Mouse (Mus musculus): ENCODE results near the gene B4galnt4. TPM values are rescaled to one million over a fixed set of nuclear protein-coding genes. Genes with fewer than 3 reads are reported as not detected.

The B4galnt4 gene
- total and polyA plus RNA-seq, 2 experiments from 2014 or later = 47.4 to 163 TPM

GRCm38 (mm10) chr7:141099911-141100691, 39.2 kb downstream of the B4galnt4 start, which contains the start of gene Sigirr:
Gene Sigirr, minus strand, starts transcription at chr7:141100572.
- Histone ChIP-seq H3K27ac (ENCODE audit: low read depth, low read length) (no peak within 1 kb of the TSS), H3K4me2 (ENCODE audit: low read depth) (peak within 1 kb of the TSS; percentile 73), H3K27me3 (ENCODE audit: insufficient read depth, low read length) (peaks cover 17% of the 10 kb centered on the region; the same call in 1 of the 2 replicates), H3K9me3 (ENCODE audit: low read length) (no peaks in the 10 kb centered on the region), H3K4me3 (ENCODE audit: low read depth, low read length) (peak within 1 kb of the TSS; percentile 41), H3K9ac (peak within 1 kb of the TSS; percentile 41), H3K36me3 (ENCODE audit: insufficient read depth) (no peaks in the 10 kb centered on the region), H3K4me1 (ENCODE audit: insufficient read depth) (no peaks in the 10 kb centered on the region)
- ATAC-seq (peak; percentile 88), DNase-seq (peak; percentile 62)
- TF ChIP-seq CTCF (IDR thresholded peaks at IDR 0.05; ENCODE audit: low read depth) = no peak
- WGBS = 2% methylated on average over 56 of the region's 56 CpGs

- TF ChIP-seq CTCF (IDR thresholded peaks at IDR 0.05; ENCODE audit: low read depth) = no peak
- ATAC-seq = no peak
- 77% methylated on average over 3 of the region's 3 CpGs for WGBS
- H3K36me3 ChIP-seq (ENCODE audit: insufficient read depth) = no peaks in the 10 kb centered on the region
- H3K4me3 ChIP-seq (ENCODE audit: low read depth, low read length) = no peak overlapping the region
- H3K9me3 ChIP-seq (ENCODE audit: low read length) = no peaks in the 10 kb centered on the region
- peaks cover 15% of the 10 kb centered on the region; the same call in 1 of the 2 replicates for H3K27me3 ChIP-seq (ENCODE audit: insufficient read depth, low read length)
- H3K4me1 ChIP-seq (ENCODE audit: insufficient read depth) = no peaks in the 10 kb centered on the region
- H3K27ac ChIP-seq (ENCODE audit: low read depth, low read length) = no peak overlapping the region
- no peak overlapping the region for H3K9ac ChIP-seq
- H3K4me2 ChIP-seq (ENCODE audit: low read depth) = no peak overlapping the region
- DNase-seq = no peak
Observed at GRCm38 (mm10) chr7:141103161-141103560, 42.3 kb downstream of the B4galnt4 start.

- WGBS = 90% methylated on average over 9 of the region's 9 CpGs
- no peak for ATAC-seq
Observed at GRCm38 (mm10) chr7:141115874-141116273, 55.0 kb downstream of the B4galnt4 start.

DNA sequence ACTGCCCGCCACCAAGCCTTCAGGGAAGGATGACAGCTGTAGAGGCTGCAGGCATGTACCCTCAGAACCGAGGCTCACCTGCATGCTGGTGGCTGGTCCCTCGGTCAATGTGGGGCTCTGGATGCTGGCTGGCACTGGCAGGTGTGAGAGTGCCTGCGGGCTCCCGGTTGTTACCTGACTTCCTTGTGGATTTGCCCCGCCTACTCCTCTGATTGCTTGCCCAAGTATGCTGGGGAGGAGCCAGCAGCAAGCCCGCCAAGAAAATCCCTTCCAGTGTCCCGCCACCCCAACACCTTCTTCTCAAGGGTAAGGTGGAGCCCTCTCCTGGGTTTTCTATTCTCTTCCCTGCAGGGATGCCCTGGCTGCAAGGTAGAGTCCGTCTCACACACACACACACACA, 56.7 kb downstream of the B4galnt4 start, which contains the start of gene Ano9:
Ano9 (minus strand) TSS at position 171 of the 400 bp plus-strand sequence.
- Histone ChIP-seq H3K4me3 (ENCODE audit: low read depth, low read length) (no peak within 1 kb of the TSS), H3K9me3 (ENCODE audit: low read length) (no peaks in the 10 kb centered on the region), H3K4me2 (ENCODE audit: low read depth) (no peak within 1 kb of the TSS), H3K27ac (ENCODE audit: low read depth, low read length) (no peak within 1 kb of the TSS), H3K36me3 (ENCODE audit: insufficient read depth) (no peaks in the 10 kb centered on the region), H3K4me1 (ENCODE audit: insufficient read depth) (no peaks in the 10 kb centered on the region), H3K9ac (no peak within 1 kb of the TSS), H3K27me3 (ENCODE audit: insufficient read depth, low read length) (no peaks in the 10 kb centered on the region)
- 11% methylated on average over 9 of the region's 9 CpGs for WGBS
- ATAC-seq = no peak
- DNase-seq = no peak
- TF ChIP-seq CTCF (IDR thresholded peaks at IDR 0.05; ENCODE audit: low read depth) = no peak

More at GRCm38 (mm10) chr7:141115874-141116273, 55.0 kb downstream of the B4galnt4 start:
- TF ChIP-seq CTCF (IDR thresholded peaks at IDR 0.05; ENCODE audit: low read depth) = no peak
- H3K4me3 ChIP-seq (ENCODE audit: low read depth, low read length) = no peak overlapping the region
- H3K9ac ChIP-seq = no peak overlapping the region
- no peaks in the 10 kb centered on the region for H3K27me3 ChIP-seq (ENCODE audit: insufficient read depth, low read length)
- no peaks in the 10 kb centered on the region for H3K36me3 ChIP-seq (ENCODE audit: insufficient read depth)
- no peaks in the 10 kb centered on the region for H3K9me3 ChIP-seq (ENCODE audit: low read length)
- H3K4me2 ChIP-seq (ENCODE audit: low read depth) = no peak overlapping the region
- no peak for DNase-seq
- no peaks in the 10 kb centered on the region for H3K4me1 ChIP-seq (ENCODE audit: insufficient read depth)
- H3K27ac ChIP-seq (ENCODE audit: low read depth, low read length) = no peak overlapping the region

DNA sequence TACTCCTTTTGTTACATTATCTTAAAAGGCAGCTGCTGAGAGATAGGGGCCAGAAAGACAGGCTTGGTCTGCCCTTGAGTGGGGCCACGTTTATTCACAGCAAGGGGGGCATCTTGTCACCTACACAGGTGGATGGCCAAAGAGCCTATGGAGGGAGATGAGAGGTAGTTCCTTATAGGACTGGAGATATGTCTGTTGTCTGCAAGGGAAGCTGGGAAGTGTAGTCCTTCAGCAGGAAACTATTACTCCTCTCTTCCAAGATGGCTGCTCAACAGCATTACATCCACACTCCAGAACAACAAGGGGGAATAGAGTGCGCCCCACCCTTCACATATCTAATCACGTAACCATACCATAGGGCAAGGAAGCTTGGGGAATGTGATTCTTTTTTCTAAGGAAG, 58.6 kb downstream of the B4galnt4 start:
- Histone ChIP-seq H3K4me3 (ENCODE audit: low read depth, low read length) (no peak overlapping the region), H3K27ac (ENCODE audit: low read depth, low read length) (no peak overlapping the region), H3K9ac (no peak overlapping the region), H3K36me3 (ENCODE audit: insufficient read depth) (no peaks in the 10 kb centered on the region), H3K4me1 (ENCODE audit: insufficient read depth) (no peaks in the 10 kb centered on the region), H3K4me2 (ENCODE audit: low read depth) (no peak overlapping the region), H3K27me3 (ENCODE audit: insufficient read depth, low read length) (no peaks in the 10 kb centered on the region), H3K9me3 (ENCODE audit: low read length) (no peaks in the 10 kb centered on the region)
- TF ChIP-seq CTCF (IDR thresholded peaks at IDR 0.05; ENCODE audit: low read depth) = no peak
- WGBS = 76% methylated on average over 3 of the region's 3 CpGs
- ATAC-seq = no peak
- no peak for DNase-seq

GRCm38 (mm10) chr7:141120605-141121004, 59.7 kb downstream of the B4galnt4 start:
- no peak overlapping the region for H3K27ac ChIP-seq (ENCODE audit: low read depth, low read length)
- no peak overlapping the region for H3K4me2 ChIP-seq (ENCODE audit: low read depth)
- no peak for ATAC-seq
- H3K36me3 ChIP-seq (ENCODE audit: insufficient read depth) = no peaks in the 10 kb centered on the region
- H3K4me3 ChIP-seq (ENCODE audit: low read depth, low read length) = no peak overlapping the region
- H3K4me1 ChIP-seq (ENCODE audit: insufficient read depth) = no peaks in the 10 kb centered on the region
- no peak overlapping the region for H3K9ac ChIP-seq
- no peaks in the 10 kb centered on the region for H3K9me3 ChIP-seq (ENCODE audit: low read length)
- WGBS = 89% methylated on average over 3 of the region's 3 CpGs
- H3K27me3 ChIP-seq (ENCODE audit: insufficient read depth, low read length) = no peaks in the 10 kb centered on the region
- no peak for DNase-seq
- TF ChIP-seq CTCF (IDR thresholded peaks at IDR 0.05; ENCODE audit: low read depth) = no peak

DNA sequence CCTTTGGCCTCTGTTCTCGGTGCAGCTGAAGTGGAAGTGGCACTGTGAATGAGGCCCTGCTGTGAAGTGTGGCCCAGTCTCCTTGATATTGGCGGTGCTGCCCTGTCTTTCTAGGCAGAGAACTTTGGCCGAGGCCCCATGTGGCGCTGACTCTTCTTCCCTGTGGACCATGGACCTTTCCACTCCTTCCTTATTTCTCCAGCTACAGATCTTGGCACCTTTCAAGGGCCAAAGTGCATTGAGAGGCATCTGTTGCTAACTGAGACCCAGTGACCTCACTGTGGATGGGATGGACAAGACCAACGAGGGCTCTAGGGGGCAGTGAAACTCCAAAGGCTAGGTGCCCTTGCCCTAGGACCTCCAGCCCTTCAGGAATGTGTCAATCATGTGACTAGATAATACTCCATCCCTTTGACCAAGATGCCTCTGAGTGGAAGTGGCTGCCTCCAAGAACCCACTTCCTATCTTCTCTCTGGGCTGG, 60.2 kb downstream of the B4galnt4 start:
- WGBS = 77% methylated on average over 5 of the region's 5 CpGs
- no peak for TF ChIP-seq CTCF (IDR thresholded peaks at IDR 0.05; ENCODE audit: low read depth)
- H3K36me3 ChIP-seq (ENCODE audit: insufficient read depth) = no peaks in the 10 kb centered on the region
- no peak overlapping the region for H3K27ac ChIP-seq (ENCODE audit: low read depth, low read length)
- no peak overlapping the region for H3K4me2 ChIP-seq (ENCODE audit: low read depth)
- DNase-seq (no peak), ATAC-seq (no peak)
- no peak overlapping the region for H3K4me3 ChIP-seq (ENCODE audit: low read depth, low read length)
- no peaks in the 10 kb centered on the region for H3K27me3 ChIP-seq (ENCODE audit: insufficient read depth, low read length)
- H3K9ac ChIP-seq = no peak overlapping the region
- H3K4me1 ChIP-seq (ENCODE audit: insufficient read depth) = no peaks in the 10 kb centered on the region
- no peaks in the 10 kb centered on the region for H3K9me3 ChIP-seq (ENCODE audit: low read length)

Other genes with a start within 250 kb of the B4galnt4 start
Only the 30 nearest of the 33 such genes appear.
- gene Scgb1c1, start 215.6 kb upstream of the B4galnt4 start, total RNA-seq (2014; rRNA removed) = not detected in 2 replicates
- gene Scgb1c1, start 215.6 kb upstream of the B4galnt4 start, polyA plus RNA-seq (2015; fragmentation: Nextera tagmentation; extraction: Ambion mirVana) = 0.48 TPM in 1 of 2 replicates, not detected in the other
- gene Odf3, start 213.3 kb upstream of the B4galnt4 start, total RNA-seq (2014; rRNA removed) = not detected in 2 replicates
- 0.10 and 0.13 TPM in 2 replicates for gene Odf3, start 213.3 kb upstream of the B4galnt4 start, polyA plus RNA-seq (2015; fragmentation: Nextera tagmentation; extraction: Ambion mirVana)
- 2.0 and 4.2 TPM in 2 replicates for gene Gm45785, start 204.8 kb upstream of the B4galnt4 start, total RNA-seq (2014; rRNA removed)
- gene Gm45785, start 204.8 kb upstream of the B4galnt4 start, polyA plus RNA-seq (2015; fragmentation: Nextera tagmentation; extraction: Ambion mirVana) = not detected in 2 replicates
- 98.8 and 123 TPM in 2 replicates for gene Ric8a, start 204.1 kb upstream of the B4galnt4 start, total RNA-seq (2014; rRNA removed)
- 79.5 and 91.8 TPM in 2 replicates for gene Ric8a, start 204.1 kb upstream of the B4galnt4 start, polyA plus RNA-seq (2015; fragmentation: Nextera tagmentation; extraction: Ambion mirVana)
- gene Bet1l, start 203.5 kb upstream of the B4galnt4 start, total RNA-seq (2014; rRNA removed) = 30.8 and 34.5 TPM in 2 replicates
- 48.8 and 58.0 TPM in 2 replicates for gene Bet1l, start 203.5 kb upstream of the B4galnt4 start, polyA plus RNA-seq (2015; fragmentation: Nextera tagmentation; extraction: Ambion mirVana)
- 164 and 174 TPM in 2 replicates for gene Psmd13, start 179.1 kb upstream of the B4galnt4 start, total RNA-seq (2014; rRNA removed)
- 274 and 298 TPM in 2 replicates for gene Psmd13, start 179.1 kb upstream of the B4galnt4 start, polyA plus RNA-seq (2015; fragmentation: Nextera tagmentation; extraction: Ambion mirVana)
- gene Sirt3, start 178.8 kb upstream of the B4galnt4 start, total RNA-seq (2014; rRNA removed) = 41.9 and 46.3 TPM in 2 replicates
- gene Sirt3, start 178.8 kb upstream of the B4galnt4 start, polyA plus RNA-seq (2015; fragmentation: Nextera tagmentation; extraction: Ambion mirVana) = 44.2 and 48.3 TPM in 2 replicates
- not detected in 2 replicates for gene Cox8b, start 160.7 kb upstream of the B4galnt4 start, total RNA-seq (2014; rRNA removed)
- not detected in 2 replicates for gene Cox8b, start 160.7 kb upstream of the B4galnt4 start, polyA plus RNA-seq (2015; fragmentation: Nextera tagmentation; extraction: Ambion mirVana)
- 0.85 and 1.00 TPM in 2 replicates for gene Nlrp6, start 140.2 kb upstream of the B4galnt4 start, total RNA-seq (2014; rRNA removed)
- gene Nlrp6, start 140.2 kb upstream of the B4galnt4 start, polyA plus RNA-seq (2015; fragmentation: Nextera tagmentation; extraction: Ambion mirVana) = 0.98 and 1.3 TPM in 2 replicates
- 7.2 and 8.5 TPM in 2 replicates for gene Pgghg, start 119.7 kb upstream of the B4galnt4 start, total RNA-seq (2014; rRNA removed)
- 4.7 and 5.3 TPM in 2 replicates for gene Pgghg, start 119.7 kb upstream of the B4galnt4 start, polyA plus RNA-seq (2015; fragmentation: Nextera tagmentation; extraction: Ambion mirVana)
- 0.86 TPM in 1 of 2 replicates, not detected in the other for gene Ifitm5, start 110.8 kb upstream of the B4galnt4 start, total RNA-seq (2014; rRNA removed)
- gene Ifitm5, start 110.8 kb upstream of the B4galnt4 start, polyA plus RNA-seq (2015; fragmentation: Nextera tagmentation; extraction: Ambion mirVana) = 0.28 and 0.45 TPM in 2 replicates
- gene Gm45717, start 105.2 kb upstream of the B4galnt4 start, total RNA-seq (2014; rRNA removed) = not detected in 2 replicates
- not detected in 2 replicates for gene Gm45717, start 105.2 kb upstream of the B4galnt4 start, polyA plus RNA-seq (2015; fragmentation: Nextera tagmentation; extraction: Ambion mirVana)
- gene Ifitm2, start 105.1 kb upstream of the B4galnt4 start, total RNA-seq (2014; rRNA removed) = 45.2 and 55.6 TPM in 2 replicates
- gene Ifitm2, start 105.1 kb upstream of the B4galnt4 start, polyA plus RNA-seq (2015; fragmentation: Nextera tagmentation; extraction: Ambion mirVana) = 240 and 270 TPM in 2 replicates
- 10.5 and 12.7 TPM in 2 replicates for gene Ifitm1, start 93.9 kb upstream of the B4galnt4 start, total RNA-seq (2014; rRNA removed)
- gene Ifitm1, start 93.9 kb upstream of the B4galnt4 start, polyA plus RNA-seq (2015; fragmentation: Nextera tagmentation; extraction: Ambion mirVana) = 14.5 and 19.4 TPM in 2 replicates
- 12.2 and 35.9 TPM in 2 replicates for gene Ifitm3, start 50.3 kb upstream of the B4galnt4 start, total RNA-seq (2014; rRNA removed)
- gene Ifitm3, start 50.3 kb upstream of the B4galnt4 start, polyA plus RNA-seq (2015; fragmentation: Nextera tagmentation; extraction: Ambion mirVana) = 78.8 and 81.3 TPM in 2 replicates
- gene Ifitm6, start 43.2 kb upstream of the B4galnt4 start, total RNA-seq (2014; rRNA removed) = 2.0 TPM in 1 of 2 replicates, not detected in the other
- gene Ifitm6, start 43.2 kb upstream of the B4galnt4 start, polyA plus RNA-seq (2015; fragmentation: Nextera tagmentation; extraction: Ambion mirVana) = 0.34 and 0.38 TPM in 2 replicates
- gene Gm17387, start 32.0 kb upstream of the B4galnt4 start, total RNA-seq (2014; rRNA removed) = not detected in 2 replicates
- not detected in 2 replicates for gene Gm17387, start 32.0 kb upstream of the B4galnt4 start, polyA plus RNA-seq (2015; fragmentation: Nextera tagmentation; extraction: Ambion mirVana)
- gene Pkp3, start 17.1 kb downstream of the B4galnt4 start, total RNA-seq (2014; rRNA removed) = not detected in 2 replicates
- 0.08 TPM in 1 of 2 replicates, not detected in the other for gene Pkp3, start 17.1 kb downstream of the B4galnt4 start, polyA plus RNA-seq (2015; fragmentation: Nextera tagmentation; extraction: Ambion mirVana)
- gene Sigirr, start 39.5 kb downstream of the B4galnt4 start, total RNA-seq (2014; rRNA removed) = 2.9 TPM in 2 replicates
- gene Sigirr, start 39.5 kb downstream of the B4galnt4 start, polyA plus RNA-seq (2015; fragmentation: Nextera tagmentation; extraction: Ambion mirVana) = 2.4 and 2.7 TPM in 2 replicates
- 0.08 and 0.43 TPM in 2 replicates for gene Ano9, start 56.7 kb downstream of the B4galnt4 start, total RNA-seq (2014; rRNA removed)
- 0.05 and 0.20 TPM in 2 replicates for gene Ano9, start 56.7 kb downstream of the B4galnt4 start, polyA plus RNA-seq (2015; fragmentation: Nextera tagmentation; extraction: Ambion mirVana)
- 24.5 and 24.9 TPM in 2 replicates for gene Ptdss2, start 61.3 kb downstream of the B4galnt4 start, total RNA-seq (2014; rRNA removed)
- 70.5 and 78.3 TPM in 2 replicates for gene Ptdss2, start 61.3 kb downstream of the B4galnt4 start, polyA plus RNA-seq (2015; fragmentation: Nextera tagmentation; extraction: Ambion mirVana)
- 41.6 and 41.9 TPM in 2 replicates for gene Rnh1, start 111.8 kb downstream of the B4galnt4 start, total RNA-seq (2014; rRNA removed)
- gene Rnh1, start 111.8 kb downstream of the B4galnt4 start, polyA plus RNA-seq (2015; fragmentation: Nextera tagmentation; extraction: Ambion mirVana) = 43.1 and 45.4 TPM in 2 replicates
- 103 and 149 TPM in 2 replicates for gene Hras, start 132.9 kb downstream of the B4galnt4 start, total RNA-seq (2014; rRNA removed)
- gene Hras, start 132.9 kb downstream of the B4galnt4 start, polyA plus RNA-seq (2015; fragmentation: Nextera tagmentation; extraction: Ambion mirVana) = 198 and 199 TPM in 2 replicates
- 11.1 and 11.7 TPM in 2 replicates for gene Lrrc56, start 133.1 kb downstream of the B4galnt4 start, total RNA-seq (2014; rRNA removed)
- 10.2 and 10.7 TPM in 2 replicates for gene Lrrc56, start 133.1 kb downstream of the B4galnt4 start, polyA plus RNA-seq (2015; fragmentation: Nextera tagmentation; extraction: Ambion mirVana)
- 0.62 TPM in 1 of 2 replicates, not detected in the other for gene Lmntd2, start 153.0 kb downstream of the B4galnt4 start, total RNA-seq (2014; rRNA removed)
- gene Lmntd2, start 153.0 kb downstream of the B4galnt4 start, polyA plus RNA-seq (2015; fragmentation: Nextera tagmentation; extraction: Ambion mirVana) = 0.15 and 0.33 TPM in 2 replicates
- 13.3 and 15.8 TPM in 2 replicates for gene Rassf7, start 154.8 kb downstream of the B4galnt4 start, total RNA-seq (2014; rRNA removed)
- gene Rassf7, start 154.8 kb downstream of the B4galnt4 start, polyA plus RNA-seq (2015; fragmentation: Nextera tagmentation; extraction: Ambion mirVana) = 15.6 and 19.1 TPM in 2 replicates
- gene Phrf1, start 167.7 kb downstream of the B4galnt4 start, total RNA-seq (2014; rRNA removed) = 50.2 and 53.8 TPM in 2 replicates
- 26.1 and 35.8 TPM in 2 replicates for gene Phrf1, start 167.7 kb downstream of the B4galnt4 start, polyA plus RNA-seq (2015; fragmentation: Nextera tagmentation; extraction: Ambion mirVana)
- gene Irf7, start 205.4 kb downstream of the B4galnt4 start, total RNA-seq (2014; rRNA removed) = 1.3 and 3.8 TPM in 2 replicates
- gene Irf7, start 205.4 kb downstream of the B4galnt4 start, polyA plus RNA-seq (2015; fragmentation: Nextera tagmentation; extraction: Ambion mirVana) = 3.4 and 3.7 TPM in 2 replicates
- not detected in 2 replicates for gene Cdhr5, start 215.7 kb downstream of the B4galnt4 start, total RNA-seq (2014; rRNA removed)
- not detected in 2 replicates for gene Cdhr5, start 215.7 kb downstream of the B4galnt4 start, polyA plus RNA-seq (2015; fragmentation: Nextera tagmentation; extraction: Ambion mirVana)
- gene Sct, start 218.0 kb downstream of the B4galnt4 start, total RNA-seq (2014; rRNA removed) = not detected in 2 replicates
- gene Sct, start 218.0 kb downstream of the B4galnt4 start, polyA plus RNA-seq (2015; fragmentation: Nextera tagmentation; extraction: Ambion mirVana) = 2.9 and 3.9 TPM in 2 replicates